Mouse (Mus musculus) MEL (cell line): ENCODE data around the gene Rps25. TPM values are rescaled to one million over a fixed set of nuclear protein-coding genes. Genes with fewer than 3 reads are reported as not detected.

ENCODE experiments used
- DNase-seq: peaks from one replicate; pipeline ENCODE4 v3.0.0; 2011; ENCODE audit warnings: low read depth, low spot score
- H3K27ac ChIP-seq: 2 replicates; pipeline ENCODE4 v1.5.1; 2012; ENCODE audit warnings: low read depth, mild to moderate bottlenecking, control low read depth, low read length, moderate library complexity; ENCODE audit not compliant: control insufficient read depth
- H3K27me3 ChIP-seq, 2 experiments: fragments of 150-350 bp in 1 of 2; sonication (generic) in 1 of 2; 2 replicates each; pipeline ENCODE4 v1.6.1; 2012; ENCODE audit warnings: low read length in 2 of 2, mild to moderate bottlenecking in 2 of 2, improper control_type of control experiment in 1 of 2, moderate library complexity in 1 of 2; ENCODE audit not compliant: insufficient read depth in 2 of 2, control insufficient read depth in 1 of 2
- H3K36me3 ChIP-seq, 2 experiments: 2 replicates each; pipeline ENCODE4 v1.6.1; 2012 to 2014; ENCODE audit warnings: low read length in 2 of 2, improper control_type of control experiment in 1 of 2, inconsistent platforms in 1 of 2, mild to moderate bottlenecking in 1 of 2; ENCODE audit not compliant: insufficient read depth in 2 of 2, control insufficient read depth in 1 of 2
- H3K4me1 ChIP-seq, 2 experiments: fragments of 150-350 bp in 1 of 2; sonication (generic) in 1 of 2; 2 replicates each; pipeline ENCODE4 v1.6.1; 2012; ENCODE audit warnings: low read length in 2 of 2, improper control_type of control experiment in 1 of 2, mild to moderate bottlenecking in 1 of 2; ENCODE audit not compliant: insufficient read depth in 2 of 2, control insufficient read depth in 1 of 2
- H3K4me3 ChIP-seq, 2 experiments: fragments of 150-350 bp in 1 of 2; sonication (generic) in 1 of 2; 2 replicates each; pipeline ENCODE4 v1.5.1; 2012; ENCODE audit warnings: low read depth in 2 of 2, low read length in 2 of 2, mild to moderate bottlenecking in 2 of 2, moderate library complexity in 2 of 2, control low read depth in 1 of 2, improper control_type of control experiment in 1 of 2; ENCODE audit not compliant: control insufficient read depth in 1 of 2, insufficient read depth in 1 of 2
- H3K79me2 ChIP-seq: 2 replicates; pipeline ENCODE4 v1.6.1; 2012; ENCODE audit warnings: mild to moderate bottlenecking, low read length, moderate library complexity; ENCODE audit not compliant: control insufficient read depth, poor library complexity, insufficient read depth
- H3K9ac ChIP-seq: 2 replicates; pipeline ENCODE4 v1.6.1; 2012; ENCODE audit warnings: low read depth, mild to moderate bottlenecking, control low read depth, low read length, moderate library complexity; ENCODE audit not compliant: control insufficient read depth, poor library complexity, severe bottlenecking
- H3K9me3 ChIP-seq: fragments of 150-350 bp; sonication (generic); replicated peaks from 2 replicates; pipeline ENCODE4 v1.6.1; 2012; ENCODE audit warnings: mild to moderate bottlenecking, low read length, improper control_type of control experiment, moderate library complexity; ENCODE audit not compliant: insufficient read depth
- CTCF ChIP-seq, 3 experiments: IDR thresholded peaks in 2 of 3; conservative IDR thresholded peaks in 1 of 3; 2 replicates each; pipeline ENCODE4 v1.5.1; 2011 to 2012; ENCODE audit warnings: low read length in 3 of 3, low read depth in 2 of 3, mild to moderate bottlenecking in 2 of 3, improper control_type of control experiment in 1 of 3, inconsistent platforms in 1 of 3, mixed read lengths in 1 of 3, moderate library complexity in 1 of 3; ENCODE audit not compliant: control insufficient read depth in 1 of 3, insufficient read depth in 1 of 3, poor library complexity in 1 of 3, severe bottlenecking in 1 of 3
- EP300 ChIP-seq, 2 experiments: IDR thresholded peaks; 2 replicates each; pipeline ENCODE4 v1.6.1; 2011; ENCODE audit warnings: improper control_type of control experiment in 2 of 2, low read length in 2 of 2, low read depth in 1 of 2, mild to moderate bottlenecking in 1 of 2
- GATA1 ChIP-seq: IDR thresholded peaks from 2 replicates; pipeline ENCODE4 v1.6.1; 2011; ENCODE audit warnings: low read depth, low read length, improper control_type of control experiment
- MYB ChIP-seq: IDR thresholded peaks from 2 replicates; pipeline ENCODE4 v1.6.1; 2011; ENCODE audit warnings: mild to moderate bottlenecking, low read depth, low read length, improper control_type of control experiment
- RAD21 ChIP-seq: IDR thresholded peaks from 2 replicates; pipeline ENCODE4 v1.6.1; 2011; ENCODE audit warnings: mild to moderate bottlenecking, low read depth, low read length, improper control_type of control experiment
- SMC3 ChIP-seq: IDR thresholded peaks from 2 replicates; pipeline ENCODE4 v1.6.1; 2011; ENCODE audit warnings: low read depth, low read length, improper control_type of control experiment
- TAL1 ChIP-seq: IDR thresholded peaks from 2 replicates; pipeline ENCODE4 v1.6.1; 2012; ENCODE audit warnings: mild to moderate bottlenecking, inconsistent platforms, low read length, moderate library complexity, mixed read lengths
- TCF12 ChIP-seq: IDR thresholded peaks from 2 replicates; pipeline ENCODE4 v1.6.1; 2014; ENCODE audit warnings: low read depth, mild to moderate bottlenecking, inconsistent platforms, low read length, improper control_type of control experiment, moderate library complexity
- USF2 ChIP-seq, 2 experiments: IDR thresholded peaks; 2 replicates each; pipeline ENCODE4 v1.6.1; 2011 to 2012; ENCODE audit warnings: improper control_type of control experiment in 2 of 2, low read length in 2 of 2, borderline replicate concordance in 1 of 2, inconsistent platforms in 1 of 2, low read depth in 1 of 2, mild to moderate bottlenecking in 1 of 2; ENCODE audit not compliant: insufficient read depth in 1 of 2
- ZC3H11A ChIP-seq: IDR thresholded peaks from 2 replicates; pipeline ENCODE4 v1.6.1; 2012; ENCODE audit warnings: low read depth, mild to moderate bottlenecking, inconsistent platforms, low read length, improper control_type of control experiment
- ZKSCAN1 ChIP-seq: IDR thresholded peaks from 2 replicates; pipeline ENCODE4 v1.6.1; 2012; ENCODE audit warnings: low read depth, mild to moderate bottlenecking, inconsistent platforms, low read length, improper control_type of control experiment, moderate library complexity
- polyA plus RNA-seq, 2 experiments: library from polyadenylated mRNA; stranded (reverse) in 1 of 2; unstranded in 1 of 2; fragments of >175 nt in 1 of 2; fragments of >200 nt in 1 of 2; gene quantifications; 2 replicates each; pipeline versions ENCODE4 v1.2.1 to v1.2.4; 2012; ENCODE audit warnings: low replicate concordance in 2 of 2, low read depth in 1 of 2; ENCODE audit not compliant: insufficient read length in 2 of 2, insufficient read depth in 1 of 2, missing spikeins in 1 of 2
- total RNA-seq: library from RNA; depleted of rRNA; stranded (reverse); fragments of 300-350 nt; gene quantifications from 2 replicates; pipeline ENCODE4 v1.2.3, GENCODE M21; 2012

Rps25 gene
- total and polyA plus RNA-seq, 3 experiments = 2,743 to 3,114 TPM; not detected in 1

DNA sequence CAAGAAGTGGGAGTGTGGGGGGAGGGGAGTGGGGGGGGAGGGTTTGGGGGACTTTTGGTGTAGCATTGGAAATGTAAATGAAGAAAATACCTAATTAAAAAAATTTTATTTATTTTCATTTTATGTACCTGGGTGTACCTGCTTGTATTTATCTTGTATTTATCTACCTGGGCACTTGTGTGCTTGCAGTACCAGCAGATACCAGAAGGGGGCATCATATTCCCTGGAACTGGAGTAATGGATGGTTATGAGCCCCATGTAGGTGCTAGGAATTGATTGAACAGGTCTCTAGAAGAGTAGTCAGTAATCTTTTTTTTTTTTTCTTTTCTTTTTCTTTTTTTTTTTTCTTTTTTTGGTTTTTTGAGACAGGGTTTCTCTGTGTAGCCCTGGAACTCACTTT lies 43.4 kb downstream of the Rps25 start:
- Histone ChIP-seq H3K27me3 (no peaks in the 10 kb centered on the region), H3K9me3 (no peaks in the 10 kb centered on the region), H3K79me2 (no peaks in the 10 kb centered on the region), H3K36me3 (no peaks in the 10 kb centered on the region), H3K27ac (no peak overlapping the region), H3K4me3 (no peak overlapping the region), H3K9ac (no peak overlapping the region), H3K4me1 (peaks cover 0 to 3% of the 10 kb centered on the region in 2 experiments; a peak in 1 of 4 replicates)
- TF ChIP-seq MYB (no peak), EP300 (IDR thresholded peaks at IDR 0.05; ENCODE audit: low read depth in 1 of 2, low read length in 2 of 2) (no peak), USF2 (IDR thresholded peaks at IDR 0.05; ENCODE audit: borderline replicate concordance in 1 of 2, insufficient read depth in 1 of 2, low read depth in 1 of 2, low read length in 2 of 2) (no peak), CTCF (IDR thresholded peaks at IDR 0.05 in 2 of 3, conservative IDR thresholded peaks at IDR 0.05 in 1 of 3; ENCODE audit: control insufficient read depth in 1 of 3, insufficient read depth in 1 of 3, low read depth in 2 of 3, low read length in 3 of 3, poor library complexity in 1 of 3, severe bottlenecking in 1 of 3) (peak; percentile 46 to 64 (median 59); a peak in 5 of 6 replicates), GATA1 (no peak), TCF12 (no peak), SMC3 (peak; percentile 52), RAD21 (peak; percentile 39)
- DNase-seq = peak; percentile 39

DNA sequence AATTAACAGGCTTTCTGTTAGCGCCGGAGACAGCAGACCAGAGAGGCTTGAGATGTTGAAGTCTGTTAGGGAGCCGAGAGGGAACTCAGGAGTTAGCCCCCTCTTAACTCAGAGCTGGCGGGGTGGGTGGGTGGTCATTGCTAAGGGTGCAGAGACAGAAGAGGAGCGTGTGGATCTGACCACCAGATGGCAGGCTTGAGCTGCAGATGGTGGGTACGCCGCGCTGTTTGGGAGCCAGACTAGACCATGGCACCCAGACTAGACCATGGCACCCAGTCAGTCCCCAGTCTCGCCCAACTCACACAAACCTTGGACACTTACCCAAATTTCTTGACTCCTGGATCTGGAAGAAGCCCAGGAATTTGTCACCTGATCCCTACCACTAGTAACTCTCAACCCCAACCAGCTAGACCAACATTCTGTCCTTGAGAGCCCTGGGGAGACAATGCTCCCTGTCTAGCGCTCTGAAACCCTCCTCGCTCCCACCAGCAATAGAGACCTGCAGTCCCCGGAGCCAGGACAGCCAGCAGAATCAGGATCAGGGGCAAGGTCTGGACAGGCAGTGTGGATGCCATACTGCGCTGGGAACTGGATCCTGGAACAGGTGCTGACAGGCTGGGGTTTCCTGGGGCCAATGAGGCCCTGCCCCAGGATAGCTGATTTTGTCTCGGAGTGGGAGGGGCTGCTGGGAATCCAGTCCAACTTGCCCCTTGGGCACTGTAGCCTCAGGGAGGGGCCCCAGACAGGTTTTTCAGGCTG lies 47.4 kb downstream of the Rps25 start:
- peaks cover 5 to 6% of the 10 kb centered on the region in 2 experiments; a peak in 3 of 4 replicates for H3K27me3 ChIP-seq
- no peaks in the 10 kb centered on the region for H3K36me3 ChIP-seq
- peak; percentile 77 for DNase-seq
- H3K27ac ChIP-seq = no peak overlapping the region
- no peak overlapping the region for H3K4me3 ChIP-seq
- no peaks in the 10 kb centered on the region for H3K9me3 ChIP-seq
- no peak overlapping the region for H3K9ac ChIP-seq
- TF ChIP-seq RAD21 (peak; percentile 86), ZKSCAN1 (no peak), SMC3 (peak; percentile 92), ZC3H11A (peak; percentile 87), CTCF (IDR thresholded peaks at IDR 0.05 in 2 of 3, conservative IDR thresholded peaks at IDR 0.05 in 1 of 3; ENCODE audit: control insufficient read depth in 1 of 3, insufficient read depth in 1 of 3, low read depth in 2 of 3, low read length in 3 of 3, poor library complexity in 1 of 3, severe bottlenecking in 1 of 3) (peak; percentile 78 to 95 (median 87))
- H3K79me2 ChIP-seq = no peaks in the 10 kb centered on the region
- peaks cover 0 to 3% of the 10 kb centered on the region in 2 experiments; a peak in 1 of 4 replicates for H3K4me1 ChIP-seq

DNA sequence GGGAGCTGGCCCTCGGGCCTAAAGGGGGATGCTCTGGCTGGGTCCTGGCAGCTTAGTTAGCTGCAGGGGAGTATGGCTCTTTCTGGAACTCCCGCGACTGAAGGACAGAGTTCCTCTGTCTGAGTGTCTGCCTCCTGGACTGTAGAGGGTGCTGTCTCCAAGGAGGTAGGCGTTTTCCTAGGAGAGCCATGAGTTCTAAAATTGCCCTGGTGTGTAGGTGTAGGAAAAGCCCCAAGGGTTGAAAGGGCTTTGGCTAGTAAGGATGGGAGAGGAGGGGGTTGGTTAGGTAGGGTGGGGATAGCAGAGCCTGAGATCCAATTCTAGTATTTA lies 47.9 kb downstream of the Rps25 start, which contains the start of gene Upk2:
Gene Upk2, minus strand, starts transcription at position 86 of the 330 bp plus-strand sequence.
- Histone ChIP-seq H3K4me3 (no peak within 1 kb of the TSS), H3K36me3 (no peaks in the 10 kb centered on the region), H3K9me3 (no peaks in the 10 kb centered on the region), H3K27me3 (peaks cover 7 to 9% of the 10 kb centered on the region in 2 experiments), H3K27ac (no peak within 1 kb of the TSS), H3K9ac (no peak within 1 kb of the TSS), H3K4me1 (peaks cover 0 to 3% of the 10 kb centered on the region in 2 experiments; a peak in 1 of 4 replicates), H3K79me2 (no peaks in the 10 kb centered on the region)
- TF ChIP-seq CTCF (IDR thresholded peaks at IDR 0.05 in 2 of 3, conservative IDR thresholded peaks at IDR 0.05 in 1 of 3; ENCODE audit: control insufficient read depth in 1 of 3, insufficient read depth in 1 of 3, low read depth in 2 of 3, low read length in 3 of 3, poor library complexity in 1 of 3, severe bottlenecking in 1 of 3) = peak in 1 of 3 experiments; percentile 26; a peak in 2 of 6 replicates
- no peak for TF ChIP-seq TAL1
- DNase-seq = no peak
